Mouse (Mus musculus) liver, embryonic 14.5 days (tissue): ENCODE measurements around the gene Auh. TPM values are rescaled to one million over a fixed set of nuclear protein-coding genes. Genes with fewer than 3 reads are reported as not detected.

Experiments
- ATAC-seq: fragments of 200-750 bp; cut with Nextera tagmentation; 2 replicates; pipeline ENCODE4 v1.8.0; 2017; ENCODE audit warnings: moderate number of reproducible peaks, mild to moderate bottlenecking, moderate library complexity; ENCODE audit not compliant: insufficient read depth
- DNase-seq, 3 experiments: peaks; one replicate each; pipeline ENCODE4 v3.0.0-alpha.2; 2012 to 2013; ENCODE audit warnings: low read depth in 3 of 3, low spot score in 3 of 3
- H3K27ac ChIP-seq: fragments of 300-500 bp; sonication (generic); 2 replicates; pipeline ENCODE4 v1.5.1; 2014; ENCODE audit warnings: moderate library complexity, mild to moderate bottlenecking, control low read depth, inconsistent platforms
- H3K27me3 ChIP-seq: fragments of 300-500 bp; sonication (generic); 2 replicates; pipeline ENCODE4 v1.6.1; 2014; ENCODE audit warnings: mild to moderate bottlenecking, low read length, moderate library complexity; ENCODE audit not compliant: control insufficient read depth, insufficient read depth
- H3K36me3 ChIP-seq: fragments of 300-500 bp; sonication (generic); replicated peaks from 2 replicates; pipeline ENCODE4 v1.6.1; 2014; ENCODE audit warnings: low read depth; ENCODE audit not compliant: control insufficient read depth, insufficient read depth
- H3K4me1 ChIP-seq, 2 experiments: fragments of 200-500 bp in 1 of 2; fragments of 300-500 bp in 1 of 2; sonication (generic) in 1 of 2; replicated peaks; 2 replicates each; pipeline ENCODE4 v1.6.1; 2012 to 2014; ENCODE audit warnings: antibody characterized with exemption in 1 of 2, inconsistent platforms in 1 of 2, low read length in 1 of 2; ENCODE audit not compliant: control insufficient read depth in 2 of 2, insufficient read depth in 2 of 2
- H3K4me2 ChIP-seq: fragments of 300-500 bp; sonication (generic); 2 replicates; pipeline ENCODE4 v1.6.1; 2014; ENCODE audit warnings: low read depth, mild to moderate bottlenecking, control low read depth, moderate library complexity
- H3K4me3 ChIP-seq, 2 experiments: fragments of 200-500 bp in 1 of 2; fragments of 300-500 bp in 1 of 2; sonication (generic) in 1 of 2; 2 replicates each; pipeline ENCODE4 v1.5.1; 2012 to 2014; ENCODE audit warnings: low read depth in 2 of 2, low read length in 2 of 2, mild to moderate bottlenecking in 2 of 2, control low read depth in 1 of 2, inconsistent platforms in 1 of 2, moderate library complexity in 1 of 2; ENCODE audit not compliant: insufficient read depth in 1 of 2
- H3K9ac ChIP-seq: fragments of 300-500 bp; sonication (generic); replicated peaks from 2 replicates; pipeline ENCODE4 v1.6.1; 2014; ENCODE audit warnings: mild to moderate bottlenecking, control low read depth, moderate library complexity
- H3K9me3 ChIP-seq: fragments of 300-500 bp; sonication (generic); 2 replicates; pipeline ENCODE4 v1.6.1; 2016; ENCODE audit warnings: low read length, mixed read lengths; ENCODE audit not compliant: control insufficient read depth
- CTCF ChIP-seq: IDR thresholded peaks from 2 replicates; pipeline ENCODE4 v1.5.1; 2016; ENCODE audit warnings: antibody characterized with exemption, low read depth, control low read depth
- EP300 ChIP-seq: IDR thresholded peaks from 2 replicates; pipeline ENCODE4 v1.6.1; 2016; ENCODE audit warnings: antibody characterized with exemption, low read depth
- WGBS: fragments of 180-500 bp; shearing (Covaris S2); extraction: QIAGEN DNeasy Blood & Tissue Kit; methylation state at CpG from one replicate; pipeline ENCODE4 v1.1.7; 2014; ENCODE audit not compliant: insufficient replicate concordance; 5-methylcytosine and 5-hydroxymethylcytosine counted together
- polyA plus RNA-seq, 2 experiments: library from polyadenylated mRNA; depleted of rRNA in 1 of 2; stranded (reverse) in 1 of 2; unstranded in 1 of 2; fragments of >200 nt; fragmentation: Nextera tagmentation in 1 of 2; extraction: Ambion mirVana in 1 of 2; gene quantifications; 2 replicates each; pipeline versions ENCODE4 v1.2.1 to v1.2.3; 2012 to 2014

Auh gene
- polyA plus RNA-seq, 2 experiments: 16.1 to 26.5 TPM

DNA sequence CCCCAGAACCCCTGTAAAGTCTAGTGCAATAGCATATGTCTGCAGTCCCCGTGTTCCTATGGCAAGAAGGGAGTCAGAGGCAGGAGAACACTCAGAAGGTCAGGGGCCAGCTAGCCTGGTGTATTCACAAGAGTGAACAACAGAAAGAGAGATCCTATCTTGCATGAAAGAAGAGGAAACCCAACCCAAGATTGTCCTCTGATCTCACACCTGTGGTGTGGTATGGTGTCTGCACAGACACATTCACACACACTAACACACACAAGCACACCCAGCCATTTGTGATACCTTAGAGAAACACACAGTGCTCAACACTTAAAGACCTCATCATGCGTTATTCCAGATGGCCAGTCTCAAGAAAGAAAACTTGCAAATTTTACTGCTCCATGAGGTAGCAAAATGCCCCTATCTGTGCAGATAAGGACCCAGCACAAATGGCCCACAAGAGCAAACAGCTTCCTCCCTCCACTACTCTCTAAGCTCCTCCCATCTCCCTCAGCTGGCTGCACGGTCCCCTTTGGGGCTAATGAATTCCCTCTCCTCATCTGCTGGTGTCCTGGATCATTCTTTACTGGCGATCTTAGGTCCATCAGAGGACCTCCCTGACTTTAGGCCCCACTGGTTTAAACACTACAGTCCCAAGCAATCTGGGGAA is 128.7 kb downstream of the Auh start:
- H3K4me1 ChIP-seq: peaks cover 0 to 8% of the 10 kb centered on the region in 2 experiments; a peak in 2 of 4 replicates
- H3K27me3 ChIP-seq: no peaks in the 10 kb centered on the region
- ATAC-seq (no peak), DNase-seq (no peak)
- H3K4me3 ChIP-seq: no peak overlapping the region
- 24% methylated on average over 4 of the region's 4 CpGs for WGBS
- no peak overlapping the region for H3K9ac ChIP-seq
- TF ChIP-seq CTCF: no peak
- H3K4me2 ChIP-seq: no peak overlapping the region
- no peak overlapping the region for H3K27ac ChIP-seq
- H3K36me3 ChIP-seq: no peaks in the 10 kb centered on the region
- no peaks in the 10 kb centered on the region for H3K9me3 ChIP-seq

DNA sequence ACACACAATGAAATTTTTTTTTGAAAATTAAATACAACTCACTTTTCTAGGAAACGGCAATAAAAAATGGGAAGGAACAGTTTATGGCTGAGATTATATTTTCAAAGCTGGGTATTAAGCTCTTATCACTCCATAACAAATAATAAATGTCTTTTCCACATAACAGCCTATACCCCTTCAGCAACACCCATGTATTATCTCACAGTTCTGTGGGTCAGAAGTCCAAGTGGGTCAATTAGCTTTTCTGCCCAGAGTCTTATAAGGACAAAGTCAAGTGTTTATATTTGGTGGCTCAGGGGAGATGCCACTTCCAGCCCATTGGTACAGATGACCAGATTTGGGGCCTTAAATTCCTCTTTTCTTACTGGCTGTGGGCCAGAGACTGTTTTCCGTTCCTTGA is 129.4 kb downstream of the Auh start:
- no peaks in the 10 kb centered on the region for H3K36me3 ChIP-seq
- no peak overlapping the region for H3K27ac ChIP-seq
- DNase-seq: no peak
- no peak for TF ChIP-seq EP300
- 54% methylated on average over 2 of the region's 2 CpGs for WGBS
- H3K4me2 ChIP-seq: no peak overlapping the region
- no peak for ATAC-seq
- no peak overlapping the region for H3K9ac ChIP-seq
- H3K4me1 ChIP-seq: peaks cover 0 to 8% of the 10 kb centered on the region in 2 experiments; a peak in 2 of 4 replicates
- no peaks in the 10 kb centered on the region for H3K27me3 ChIP-seq
- H3K4me3 ChIP-seq: no peak overlapping the region
- no peaks in the 10 kb centered on the region for H3K9me3 ChIP-seq

DNA sequence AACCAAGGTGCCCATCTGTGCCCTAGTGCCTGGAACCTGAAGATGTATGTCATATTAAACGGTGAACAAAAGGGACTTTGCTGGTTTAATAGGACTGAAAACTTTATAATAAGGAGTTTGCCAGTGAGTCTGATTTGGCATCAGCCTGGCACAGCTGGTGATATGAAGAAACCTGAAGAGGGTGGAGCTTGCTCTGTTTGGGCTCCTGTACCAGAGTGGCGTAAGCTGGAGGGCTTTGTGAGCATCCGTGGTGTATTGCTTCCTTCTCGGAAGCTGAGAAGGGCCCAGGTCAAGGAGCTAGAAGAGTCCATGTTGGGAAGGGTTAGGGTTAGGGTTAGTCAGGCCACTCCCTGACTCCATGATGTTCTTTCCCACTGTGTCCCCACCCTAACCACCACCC is 135.2 kb downstream of the Auh start:
- TF ChIP-seq EP300 (no peak), CTCF (no peak)
- Histone ChIP-seq H3K4me3 (no peak overlapping the region), H3K27ac (no peak overlapping the region), H3K4me2 (no peak overlapping the region), H3K4me1 (no peaks in the 10 kb centered on the region; a peak in 2 of 4 replicates), H3K9me3 (no peaks in the 10 kb centered on the region), H3K9ac (no peak overlapping the region), H3K27me3 (no peaks in the 10 kb centered on the region), H3K36me3 (no peaks in the 10 kb centered on the region)
- DNase-seq: no peak
- no peak for ATAC-seq
- 76% methylated on average over 4 of the region's 4 CpGs for whole genome bisulfite sequencing

DNA sequence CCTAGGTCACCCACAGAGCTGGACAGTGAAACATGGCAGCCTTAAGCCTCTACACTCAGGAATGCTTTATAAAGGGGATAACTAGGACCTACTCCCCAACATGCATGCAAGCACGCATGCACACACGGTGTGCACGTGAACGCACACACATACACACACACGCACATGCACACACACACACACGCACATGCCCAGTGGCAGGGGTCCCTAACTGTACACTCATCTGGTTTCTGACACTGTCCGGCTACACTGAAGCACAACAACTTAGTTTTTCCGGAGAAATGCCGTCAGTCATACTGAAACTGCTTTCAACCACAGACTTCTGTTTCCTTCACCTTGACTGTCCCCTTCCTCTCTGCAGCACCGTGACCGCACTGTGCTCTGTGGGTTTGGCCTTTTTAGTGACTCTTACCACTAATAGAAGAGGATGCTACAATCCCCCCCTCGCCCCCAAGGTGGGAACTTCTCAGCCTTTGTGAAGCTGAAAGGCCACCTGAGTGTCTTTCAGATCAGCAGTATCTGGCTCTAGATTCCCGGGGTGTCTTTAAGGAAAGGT is 136.0 kb downstream of the Auh start:
- H3K9me3 ChIP-seq: no peaks in the 10 kb centered on the region
- no peaks in the 10 kb centered on the region for H3K36me3 ChIP-seq
- no peak overlapping the region for H3K27ac ChIP-seq
- 40% methylated on average over 13 of the region's 13 CpGs for WGBS
- no peak overlapping the region for H3K4me3 ChIP-seq
- H3K4me1 ChIP-seq: no peaks in the 10 kb centered on the region; a peak in 2 of 4 replicates
- no peak for ATAC-seq
- H3K27me3 ChIP-seq: no peaks in the 10 kb centered on the region
- no peak for TF ChIP-seq CTCF
- TF ChIP-seq EP300: no peak
- H3K4me2 ChIP-seq: no peak overlapping the region
- H3K9ac ChIP-seq: no peak overlapping the region
- peak in 1 of 3 experiments; percentile 17 for DNase-seq

DNA sequence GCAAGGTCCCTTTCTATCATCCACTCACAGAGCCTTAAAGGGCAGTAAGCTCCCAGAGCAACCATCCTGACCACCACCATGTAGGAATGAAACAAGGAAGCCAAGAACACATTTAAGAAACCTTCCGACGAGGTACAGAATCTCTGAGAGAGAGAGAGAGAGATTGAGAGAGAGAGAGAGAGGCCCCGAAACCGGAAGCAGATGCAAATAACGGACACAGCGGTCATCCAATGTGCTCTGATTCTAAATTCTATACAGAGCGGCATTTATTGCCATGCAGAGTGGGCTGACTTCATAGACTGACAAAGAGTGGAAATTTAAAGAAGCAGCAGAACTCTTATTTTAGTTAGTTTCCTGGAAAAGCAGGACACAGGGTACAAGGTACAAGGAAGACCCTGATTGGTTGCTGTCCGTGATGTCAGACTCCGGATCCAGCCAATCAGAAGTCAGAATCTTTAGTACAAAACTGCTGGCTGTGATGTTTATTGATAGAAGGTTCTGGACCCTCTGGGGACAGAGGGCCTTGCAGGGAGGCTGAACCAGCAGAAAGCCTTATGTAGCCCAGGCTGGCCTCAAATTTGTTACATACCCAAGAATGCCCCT is 137.1 kb downstream of the Auh start:
- no peaks in the 10 kb centered on the region for H3K9me3 ChIP-seq
- no peak overlapping the region for H3K4me3 ChIP-seq
- H3K36me3 ChIP-seq: no peaks in the 10 kb centered on the region
- WGBS: 78% methylated on average over 9 of the region's 9 CpGs
- H3K4me2 ChIP-seq: no peak overlapping the region
- no peak overlapping the region for H3K27ac ChIP-seq
- H3K4me1 ChIP-seq: no peaks in the 10 kb centered on the region; a peak in 2 of 4 replicates
- ATAC-seq (no peak), DNase-seq (no peak)
- H3K9ac ChIP-seq: no peak overlapping the region
- H3K27me3 ChIP-seq: no peaks in the 10 kb centered on the region
- TF ChIP-seq CTCF (no peak), EP300 (no peak)
